Mouse (Mus musculus): ENCODE results near the gene Edrf1. TPM values are rescaled to one million over a fixed set of nuclear protein-coding genes. Genes with fewer than 3 reads are reported as not detected.

Edrf1 gene
- polyA plus RNA-seq, 1 experiment from 2014 or later = 25.5 TPM

- ATAC-seq (ENCODE audit: insufficient number of reproducible peaks, insufficient read depth, low FRiP score, low read depth) = no peak
- no peak overlapping the region for H3K27ac ChIP-seq (ENCODE audit: low read length)
- H3K9me3 ChIP-seq (ENCODE audit: control insufficient read depth, low read depth, low read length) = no peaks in the 10 kb centered on the region
- H3K4me1 ChIP-seq (ENCODE audit: control insufficient read depth, insufficient read depth, low read length) = 0 out of 2 replicates have a peak, but pooled peaks cover 3% of the 10 kb centered on the region
- no peaks in the 10 kb centered on the region for H3K27me3 ChIP-seq (ENCODE audit: control insufficient read depth, insufficient read depth, low read length)
- H3K4me3 ChIP-seq (ENCODE audit: low read depth, low read length) = no peak overlapping the region
- no peaks in the 10 kb centered on the region for H3K36me3 ChIP-seq (ENCODE audit: control insufficient read depth, insufficient read depth, low read length)
- H3K9ac ChIP-seq (replicated peaks; ENCODE audit: low read depth, low read length) = no peak overlapping the region
- no peak overlapping the region for H3K4me2 ChIP-seq (replicated peaks; ENCODE audit: low read depth, low read length)
- WGBS = 58% methylated on average over 13 of the region's 13 CpGs
These were observed 28.6 kb upstream of the Edrf1 start for GRCm38 (mm10) chr7:133608631-133609340.

GRCm38 (mm10) chr7:133609585-133609984, 27.8 kb upstream of the Edrf1 start:
- no peak overlapping the region for H3K27ac ChIP-seq (ENCODE audit: low read length)
- no peak for ATAC-seq (ENCODE audit: insufficient number of reproducible peaks, insufficient read depth, low FRiP score, low read depth)
- H3K4me2 ChIP-seq (replicated peaks; ENCODE audit: low read depth, low read length) = no peak overlapping the region

DNA sequence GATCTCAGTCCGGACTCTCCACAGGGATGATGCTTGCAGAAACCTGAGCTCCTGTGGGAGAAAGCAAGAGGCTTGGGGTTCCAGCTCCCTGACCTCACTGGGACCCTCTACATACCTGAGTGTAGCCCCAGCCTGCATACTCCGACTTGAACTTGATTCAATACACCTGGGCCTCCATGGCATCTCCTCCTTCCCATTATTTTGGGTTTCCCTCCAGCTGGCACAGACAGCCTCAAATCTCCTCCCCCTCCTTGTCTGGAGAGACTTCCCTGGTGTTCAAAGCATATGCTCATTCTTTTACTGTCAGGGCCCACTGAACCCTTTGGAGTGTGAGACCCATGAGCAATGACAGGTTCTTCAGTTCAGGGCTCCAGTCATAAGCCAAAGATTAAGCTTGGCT, 24.4 kb upstream of the Edrf1 start:
- no peak for ATAC-seq (ENCODE audit: insufficient number of reproducible peaks, insufficient read depth, low FRiP score, low read depth)
- Histone ChIP-seq H3K4me2 (replicated peaks; ENCODE audit: low read depth, low read length) (no peak overlapping the region), H3K27me3 (ENCODE audit: control insufficient read depth, insufficient read depth, low read length) (no peaks in the 10 kb centered on the region), H3K27ac (ENCODE audit: low read length) (no peak overlapping the region), H3K9me3 (ENCODE audit: control insufficient read depth, low read depth, low read length) (no peaks in the 10 kb centered on the region), H3K4me1 (ENCODE audit: control insufficient read depth, insufficient read depth, low read length) (no peaks in the 10 kb centered on the region), H3K9ac (replicated peaks; ENCODE audit: low read depth, low read length) (no peak overlapping the region), H3K4me3 (ENCODE audit: low read depth, low read length) (no peak overlapping the region), H3K36me3 (ENCODE audit: control insufficient read depth, insufficient read depth, low read length) (no peaks in the 10 kb centered on the region)
- WGBS = 71% methylated on average over 2 of the region's 2 CpGs

More at GRCm38 (mm10) chr7:133609585-133609984, 27.8 kb upstream of the Edrf1 start:
- H3K4me3 ChIP-seq (ENCODE audit: low read depth, low read length) = no peak overlapping the region
- no peak overlapping the region for H3K9ac ChIP-seq (replicated peaks; ENCODE audit: low read depth, low read length)
- no peaks in the 10 kb centered on the region for H3K27me3 ChIP-seq (ENCODE audit: control insufficient read depth, insufficient read depth, low read length)
- WGBS = 68% methylated on average over 8 of the region's 8 CpGs
- H3K36me3 ChIP-seq (ENCODE audit: control insufficient read depth, insufficient read depth, low read length) = no peaks in the 10 kb centered on the region
- 0 out of 2 replicates have a peak, but pooled peaks cover 3% of the 10 kb centered on the region for H3K4me1 ChIP-seq (ENCODE audit: control insufficient read depth, insufficient read depth, low read length)
- H3K9me3 ChIP-seq (ENCODE audit: control insufficient read depth, low read depth, low read length) = no peaks in the 10 kb centered on the region

DNA sequence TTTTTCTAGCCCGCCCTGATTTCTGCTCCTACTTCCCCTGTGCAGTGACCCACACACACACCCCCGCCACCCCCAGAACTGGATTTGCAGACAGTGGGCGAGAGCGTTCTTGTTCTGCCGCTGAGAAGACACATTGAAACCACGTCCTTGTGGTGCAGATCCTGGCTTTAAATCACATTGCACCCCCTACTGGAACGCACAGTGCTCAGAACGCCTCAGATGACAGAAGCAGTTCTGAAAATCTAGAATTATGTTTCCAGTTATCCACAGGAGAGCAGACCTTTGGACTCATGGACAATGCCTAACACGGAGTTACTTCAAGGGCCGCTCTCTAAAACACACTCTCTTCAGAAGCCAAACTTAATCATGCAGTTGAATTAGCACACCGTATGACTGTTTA, 16.6 kb upstream of the Edrf1 start:
- Histone ChIP-seq H3K4me1 (ENCODE audit: control insufficient read depth, insufficient read depth, low read length) (no peaks in the 10 kb centered on the region), H3K27me3 (ENCODE audit: control insufficient read depth, insufficient read depth, low read length) (no peaks in the 10 kb centered on the region), H3K27ac (ENCODE audit: low read length) (no peak overlapping the region), H3K9ac (replicated peaks; ENCODE audit: low read depth, low read length) (no peak overlapping the region), H3K4me3 (ENCODE audit: low read depth, low read length) (no peak overlapping the region), H3K36me3 (ENCODE audit: control insufficient read depth, insufficient read depth, low read length) (no peaks in the 10 kb centered on the region), H3K9me3 (ENCODE audit: control insufficient read depth, low read depth, low read length) (no peaks in the 10 kb centered on the region), H3K4me2 (replicated peaks; ENCODE audit: low read depth, low read length) (no peak overlapping the region)
- WGBS = 40% methylated on average over 11 of the region's 11 CpGs
- no peak for ATAC-seq (ENCODE audit: insufficient number of reproducible peaks, insufficient read depth, low FRiP score, low read depth)

GRCm38 (mm10) chr7:133623226-133623625, 14.1 kb upstream of the Edrf1 start:
- no peak for ATAC-seq (ENCODE audit: insufficient number of reproducible peaks, insufficient read depth, low FRiP score, low read depth)
- no peak overlapping the region for H3K27ac ChIP-seq (ENCODE audit: low read length)
- WGBS = 88% methylated on average over 5 of the region's 5 CpGs

DNA sequence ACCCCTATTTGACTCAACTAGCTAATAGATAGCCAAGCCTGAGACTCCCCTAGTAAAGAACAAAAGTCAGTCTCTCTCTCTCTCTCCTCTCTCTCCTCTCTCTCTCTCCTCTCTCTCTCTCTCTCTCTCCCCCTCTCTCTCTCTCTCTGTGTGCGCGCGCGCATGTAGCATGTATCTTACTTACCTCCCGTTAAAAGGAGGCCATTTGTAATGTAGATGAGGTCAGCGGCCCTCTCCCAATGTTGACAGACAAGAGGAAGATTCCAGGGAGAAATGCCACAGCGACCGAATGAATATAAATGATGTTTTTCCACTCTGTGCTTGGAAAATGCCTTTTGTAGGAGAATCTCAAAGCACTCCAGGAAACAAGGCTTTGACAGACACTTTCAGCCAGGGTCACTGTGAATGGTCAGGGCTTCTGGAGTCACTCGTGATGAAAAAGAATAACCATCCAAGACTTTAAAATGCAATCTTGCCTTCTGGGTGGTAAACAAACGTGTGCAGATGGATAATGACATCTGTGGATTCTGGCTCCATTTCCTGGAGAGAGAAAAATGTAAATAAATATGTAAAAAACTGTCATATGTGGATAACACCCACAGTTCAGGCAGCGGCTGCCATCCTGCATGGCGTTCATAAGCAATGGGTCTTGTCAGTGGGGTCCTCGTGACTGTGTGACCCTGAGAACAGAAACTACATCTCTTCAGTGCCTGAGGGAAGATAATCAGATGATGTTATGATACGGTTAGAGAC, 10.0 kb upstream of the Edrf1 start:
- Histone ChIP-seq H3K4me3 (ENCODE audit: low read depth, low read length) (no peak overlapping the region), H3K4me1 (ENCODE audit: control insufficient read depth, insufficient read depth, low read length) (0 out of 2 replicates have a peak, but pooled peaks cover 5% of the 10 kb centered on the region), H3K27me3 (ENCODE audit: control insufficient read depth, insufficient read depth, low read length) (no peaks in the 10 kb centered on the region), H3K36me3 (ENCODE audit: control insufficient read depth, insufficient read depth, low read length) (no peaks in the 10 kb centered on the region), H3K9ac (replicated peaks; ENCODE audit: low read depth, low read length) (no peak overlapping the region), H3K27ac (ENCODE audit: low read length) (peak overlapping the region; percentile 21; the same call in 1 of the 2 replicates), H3K9me3 (ENCODE audit: control insufficient read depth, low read depth, low read length) (no peaks in the 10 kb centered on the region), H3K4me2 (replicated peaks; ENCODE audit: low read depth, low read length) (no peak overlapping the region)
- ATAC-seq (ENCODE audit: insufficient number of reproducible peaks, insufficient read depth, low FRiP score, low read depth) = 0 out of 2 replicates have a peak, but pooled peaks have one; percentile 23
- WGBS = 38% methylated on average over 14 of the region's 14 CpGs

More at GRCm38 (mm10) chr7:133623226-133623625, 14.1 kb upstream of the Edrf1 start:
- no peaks in the 10 kb centered on the region for H3K36me3 ChIP-seq (ENCODE audit: control insufficient read depth, insufficient read depth, low read length)
- no peak overlapping the region for H3K9ac ChIP-seq (replicated peaks; ENCODE audit: low read depth, low read length)
- no peaks in the 10 kb centered on the region for H3K27me3 ChIP-seq (ENCODE audit: control insufficient read depth, insufficient read depth, low read length)
- H3K4me3 ChIP-seq (ENCODE audit: low read depth, low read length) = no peak overlapping the region
- no peaks in the 10 kb centered on the region for H3K9me3 ChIP-seq (ENCODE audit: control insufficient read depth, low read depth, low read length)
- H3K4me2 ChIP-seq (replicated peaks; ENCODE audit: low read depth, low read length) = no peak overlapping the region
- H3K4me1 ChIP-seq (ENCODE audit: control insufficient read depth, insufficient read depth, low read length) = 0 out of 2 replicates have a peak, but pooled peaks cover 5% of the 10 kb centered on the region

DNA sequence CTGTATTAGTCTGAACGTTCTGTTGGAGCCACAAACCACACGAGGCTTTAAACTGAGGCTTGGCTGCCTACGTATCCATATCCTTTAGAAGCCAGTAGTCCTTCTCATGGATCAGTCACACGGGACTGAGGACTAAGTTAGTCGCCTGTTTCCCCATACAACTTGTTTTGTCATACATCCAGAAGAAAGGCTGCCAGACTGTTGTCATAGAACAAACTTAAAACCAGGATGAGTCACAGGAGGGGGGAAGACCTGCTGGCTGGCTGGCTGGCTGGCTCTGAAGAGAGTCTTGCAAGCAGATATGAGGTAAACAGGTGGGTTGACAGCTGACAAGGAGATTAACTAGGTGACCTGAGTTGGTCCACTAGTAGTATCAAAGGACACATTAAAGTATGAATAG, 6.5 kb upstream of the Edrf1 start:
- Histone ChIP-seq H3K9ac (replicated peaks; ENCODE audit: low read depth, low read length) (no peak overlapping the region), H3K4me2 (replicated peaks; ENCODE audit: low read depth, low read length) (no peak overlapping the region), H3K27ac (ENCODE audit: low read length) (no peak overlapping the region), H3K4me3 (ENCODE audit: low read depth, low read length) (no peak overlapping the region), H3K36me3 (ENCODE audit: control insufficient read depth, insufficient read depth, low read length) (no peaks in the 10 kb centered on the region), H3K9me3 (ENCODE audit: control insufficient read depth, low read depth, low read length) (no peaks in the 10 kb centered on the region), H3K4me1 (ENCODE audit: control insufficient read depth, insufficient read depth, low read length) (0 out of 2 replicates have a peak, but pooled peaks cover 5% of the 10 kb centered on the region), H3K27me3 (ENCODE audit: control insufficient read depth, insufficient read depth, low read length) (no peaks in the 10 kb centered on the region)
- ATAC-seq (ENCODE audit: insufficient number of reproducible peaks, insufficient read depth, low FRiP score, low read depth) = no peak
- 69% methylated on average over 5 of the region's 5 CpGs for WGBS

DNA sequence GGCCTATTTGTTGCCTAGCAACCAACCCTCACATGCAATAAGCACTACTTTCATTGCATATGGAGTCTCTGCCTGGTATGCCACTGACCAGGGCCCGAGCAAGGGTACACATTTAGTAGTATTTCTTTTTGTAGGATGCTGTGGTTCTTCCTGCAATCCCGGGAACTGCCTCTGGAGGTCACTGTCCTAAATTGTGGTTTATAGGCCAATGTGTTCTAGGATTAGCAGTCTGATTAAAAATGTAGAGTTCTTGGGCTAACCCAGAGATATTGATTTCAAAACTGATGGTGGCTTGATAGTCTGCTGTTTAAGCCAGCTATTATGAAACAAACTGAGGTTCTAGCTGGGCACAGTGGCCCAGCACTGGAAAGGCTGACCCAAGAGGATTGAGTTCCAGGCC, 4.9 kb upstream of the Edrf1 start:
- Histone ChIP-seq H3K4me1 (ENCODE audit: control insufficient read depth, insufficient read depth, low read length) (0 out of 2 replicates have a peak, but pooled peaks cover 2% of the 10 kb centered on the region), H3K4me2 (replicated peaks; ENCODE audit: low read depth, low read length) (no peak overlapping the region), H3K4me3 (ENCODE audit: low read depth, low read length) (no peak overlapping the region), H3K27ac (ENCODE audit: low read length) (no peak overlapping the region), H3K36me3 (ENCODE audit: control insufficient read depth, insufficient read depth, low read length) (no peaks in the 10 kb centered on the region), H3K27me3 (ENCODE audit: control insufficient read depth, insufficient read depth, low read length) (no peaks in the 10 kb centered on the region), H3K9ac (replicated peaks; ENCODE audit: low read depth, low read length) (no peak overlapping the region), H3K9me3 (ENCODE audit: control insufficient read depth, low read depth, low read length) (no peaks in the 10 kb centered on the region)
- ATAC-seq (ENCODE audit: insufficient number of reproducible peaks, insufficient read depth, low FRiP score, low read depth) = no peak
- WGBS = 27% methylated on average over 2 of the region's 2 CpGs

Data from stomach, embryonic 14.5 days (tissue).